Mouse (Mus musculus) adipocyte (in vitro differentiated cells): ENCODE measurements around the gene Gys1.
"Not testable (repeated sequence)": the region's sequence is repeated elsewhere in the genome, so short reads cannot be mapped to it uniquely, and the experiment has no call there.

Experiments
- DNase-seq: peaks from one replicate; pipeline ENCODE4 v3.0.0-alpha.2; 2016; ENCODE audit warnings: low spot score

Gys1 gene

GRCm38 (mm10) chr7:45434203-45435015 lies at the start of gene Gys1:
Gys1 (plus strand) TSS chr7:45434844.
- DNase-seq, result peak; percentile 99

- no peak for DNase-seq
Measured at GRCm38 (mm10) chr7:45386077-45386476, 48.6 kb upstream of the Gys1 start.

GRCm38 (mm10) chr7:45395129-45395541 lies 39.5 kb upstream of the Gys1 start:
- peak; percentile 74 for DNase-seq

- peak; percentile 100 for DNase-seq
Measured at GRCm38 (mm10) chr7:45395578-45396336, 38.9 kb upstream of the Gys1 start, which contains the start of gene Snrnp70. Snrnp70 (minus strand) TSS chr7:45395742.

- DNase-seq, result not testable (repeated sequence)
Measured at GRCm38 (mm10) chr7:45396337-45396775, 38.3 kb upstream of the Gys1 start.

- no peak for DNase-seq
Measured at GRCm38 (mm10) chr7:45396787-45397186, 37.9 kb upstream of the Gys1 start.

- no peak for DNase-seq
Measured at GRCm38 (mm10) chr7:45401521-45402085, 33.0 kb upstream of the Gys1 start.

- DNase-seq, result peak; percentile 77
Measured at GRCm38 (mm10) chr7:45403532-45404261, 30.9 kb upstream of the Gys1 start.

- peak; percentile 59 for DNase-seq
Measured at GRCm38 (mm10) chr7:45405091-45406075, 29.3 kb upstream of the Gys1 start, which contains the start of gene Kcna7. Kcna7 (plus strand) TSS chr7:45405653.

GRCm38 (mm10) chr7:45406157-45407156 lies 28.2 kb upstream of the Gys1 start:
- DNase-seq, result no peak

GRCm38 (mm10) chr7:45407836-45408235 lies 26.8 kb upstream of the Gys1 start:
- no peak for DNase-seq

- no peak for DNase-seq
Measured at GRCm38 (mm10) chr7:45408351-45408750, 26.3 kb upstream of the Gys1 start.

GRCm38 (mm10) chr7:45408949-45409348 lies 25.7 kb upstream of the Gys1 start:
- no peak for DNase-seq

- no peak for DNase-seq
Measured at GRCm38 (mm10) chr7:45409497-45410163, 25.0 kb upstream of the Gys1 start.

GRCm38 (mm10) chr7:45412421-45412820 lies 22.2 kb upstream of the Gys1 start:
- DNase-seq, result no peak

GRCm38 (mm10) chr7:45413113-45413863 lies 21.4 kb upstream of the Gys1 start, which contains the start of gene Ntf5:
Ntf5 (plus strand) TSS chr7:45413695.
- no peak for DNase-seq

- DNase-seq, result no peak
Measured at GRCm38 (mm10) chr7:45413864-45414739, 20.5 kb upstream of the Gys1 start.
